Mouse (Mus musculus) left cerebral cortex, postnatal 10 days (tissue): ENCODE measurements around the gene Apol6. TPM values are rescaled to one million over a fixed set of nuclear protein-coding genes. Genes with fewer than 3 reads are reported as not detected.

ENCODE experiments used
- DNase-seq, 2 experiments: peaks; one replicate each; pipeline ENCODE4 v3.0.0; 2021 to 2022; ENCODE audit warnings: low spot score in 2 of 2, mixed read lengths in 1 of 2; ENCODE audit errors: extremely low spot score in 1 of 2
- intact Hi-C: fragments of 180-260 bp; cut with DNase I; formaldehyde crosslinking; loops from one replicate; pipeline ENCODE4 v1.15.1; 2025
- total RNA-seq, 2 experiments: library from RNA; stranded (reverse); gene quantifications; 2 replicates each; pipeline ENCODE4 v1.2.3; 2021

The Apol6 gene
- under 1 TPM in 1 of 2 experiments, not detected in 1; 0.32 TPM for total RNA-seq

DNA sequence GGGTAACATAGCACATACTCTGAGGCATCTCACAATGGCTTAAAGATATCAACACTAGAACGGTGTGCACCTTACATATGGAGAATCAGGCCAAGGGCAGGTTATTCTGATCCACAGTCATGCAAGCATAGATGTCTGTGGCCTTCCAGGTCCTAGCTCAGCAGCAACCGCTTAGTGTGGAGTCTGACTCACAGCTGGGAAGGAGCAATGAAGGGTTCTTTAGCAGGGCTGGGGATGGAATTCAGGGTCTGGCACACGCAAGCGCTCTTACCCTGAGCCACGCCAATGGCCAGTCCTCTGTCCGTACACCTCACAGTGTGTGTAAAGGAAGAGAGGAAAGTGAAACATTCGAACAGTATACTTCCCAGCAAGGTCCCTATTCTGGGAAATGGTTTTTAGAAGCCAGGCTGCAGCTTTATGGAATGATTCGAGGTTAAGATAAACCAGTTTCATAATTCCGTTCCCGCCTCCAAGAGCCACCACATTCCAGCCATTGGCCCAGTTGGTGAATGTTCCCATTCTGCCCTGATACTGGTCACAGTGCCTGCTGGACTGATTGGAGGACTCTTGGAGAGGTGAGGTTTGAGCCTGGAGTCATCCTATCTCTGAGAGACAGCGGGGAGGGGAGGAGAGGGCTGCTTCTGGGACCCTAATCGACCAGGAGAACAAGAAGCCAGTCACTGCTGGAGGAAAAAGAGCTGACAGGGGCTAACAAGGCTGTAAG, at the start of gene Apol6:
Gene Apol6, plus strand, starts transcription at position 133 of the 724 bp plus-strand sequence.
- DNase-seq = no peak
- intact Hi-C loops = no loop called here

GRCm38 (mm10) chr15:76998048-76998447, 46.5 kb upstream of the Apol6 start:
- no peak for DNase-seq
- intact Hi-C loops = no loop called here

GRCm38 (mm10) chr15:76998878-76999588, 45.5 kb upstream of the Apol6 start:
- intact Hi-C loops = no loop called here
- DNase-seq = peak in 1 of 2 experiments; percentile 72

- DNase-seq = no peak
- intact Hi-C loops = no loop called here
Observed at GRCm38 (mm10) chr15:77003173-77003867, 41.2 kb upstream of the Apol6 start.

DNA sequence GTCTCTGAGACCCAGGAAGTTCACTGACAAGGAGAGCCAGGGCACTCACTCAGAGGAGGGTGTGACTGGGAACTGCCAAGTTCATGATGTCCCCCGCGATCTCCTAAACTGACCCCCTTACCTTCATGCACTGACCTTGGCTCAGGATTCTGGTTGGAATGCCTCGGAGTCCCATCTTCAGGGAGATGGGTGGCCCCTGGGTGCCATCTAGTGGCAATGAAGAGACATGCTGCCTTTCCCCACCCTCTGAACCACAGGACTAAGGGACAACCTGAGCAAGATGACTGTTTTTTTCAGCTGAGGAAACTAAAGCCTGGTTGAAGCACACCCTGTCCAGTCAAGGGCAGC, 40.7 kb upstream of the Apol6 start:
- intact Hi-C loops = no loop called here
- peak; percentile 44 to 47 for DNase-seq

- DNase-seq = no peak
- intact Hi-C loops = no loop called here
Observed at GRCm38 (mm10) chr15:77008851-77009250, 35.7 kb upstream of the Apol6 start.

DNA sequence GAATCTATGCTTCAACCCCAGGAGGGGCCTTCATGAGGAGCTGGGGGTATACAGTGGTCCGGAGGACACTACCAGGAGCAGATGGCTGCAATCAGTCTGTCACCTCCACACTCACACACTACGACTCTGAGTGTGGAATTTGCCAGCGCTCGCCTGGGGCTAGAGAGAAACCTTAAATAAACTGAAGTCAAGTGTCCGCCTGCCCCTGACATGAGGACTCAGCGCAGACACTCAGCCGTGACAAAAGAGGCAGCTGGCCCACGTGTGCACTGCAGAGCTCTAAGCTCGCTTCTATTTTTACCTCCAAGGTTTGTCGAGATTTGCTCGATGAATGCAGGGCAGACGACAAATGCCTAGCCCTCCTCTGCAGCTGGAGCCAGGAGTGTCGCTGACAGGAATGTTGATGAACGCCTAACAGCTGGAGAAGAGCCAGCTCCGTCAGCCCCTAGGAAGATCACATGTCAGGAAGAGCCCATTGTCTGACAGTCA, 30.7 kb upstream of the Apol6 start:
- DNase-seq = peak in 1 of 2 experiments; percentile 50
- intact Hi-C loops = no loop called here

DNA sequence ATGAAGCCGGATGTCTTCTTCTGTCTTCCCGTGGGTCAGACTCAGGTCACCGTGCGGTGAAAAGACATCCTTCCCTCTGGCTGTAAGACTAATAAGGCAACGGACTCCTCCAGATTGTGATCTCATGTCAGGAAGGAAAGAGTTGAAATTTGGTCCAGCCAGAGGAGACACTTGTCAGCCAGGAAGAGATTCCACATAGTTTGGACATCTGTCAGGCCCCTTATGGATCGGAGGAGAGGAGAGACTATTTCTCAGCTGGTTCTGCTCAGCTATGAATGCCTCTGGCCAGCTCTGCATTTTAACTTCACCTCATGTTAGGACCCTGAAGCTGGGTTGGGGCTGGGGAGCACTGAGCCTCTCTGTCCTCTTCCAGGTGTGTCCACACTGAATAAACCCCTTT, 30.1 kb upstream of the Apol6 start:
- DNase-seq = no peak
- intact Hi-C loops = no loop called here

GRCm38 (mm10) chr15:77014985-77015384, 29.5 kb upstream of the Apol6 start:
- intact Hi-C loops = no loop called here
- DNase-seq = no peak

DNA sequence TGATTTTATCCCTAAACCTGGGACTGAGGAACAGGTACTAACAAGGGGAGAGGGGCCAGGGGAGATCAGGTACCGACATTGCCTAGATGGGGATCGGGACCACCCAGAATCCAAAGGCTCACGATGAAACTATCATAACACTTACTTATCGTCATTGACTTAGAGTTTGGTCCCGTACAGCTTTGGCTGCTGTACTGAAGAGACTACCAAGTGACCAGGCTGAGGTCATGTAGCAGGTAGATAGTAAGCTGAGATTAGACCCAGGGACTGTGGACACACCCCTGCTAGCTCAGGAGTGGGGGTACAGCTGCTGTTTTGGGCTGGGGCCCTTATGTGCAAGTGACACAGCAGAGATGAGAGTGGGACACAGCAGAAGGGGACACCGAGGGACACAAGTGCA, 28.0 kb upstream of the Apol6 start:
- intact Hi-C loops = no loop called here
- no peak for DNase-seq

DNA sequence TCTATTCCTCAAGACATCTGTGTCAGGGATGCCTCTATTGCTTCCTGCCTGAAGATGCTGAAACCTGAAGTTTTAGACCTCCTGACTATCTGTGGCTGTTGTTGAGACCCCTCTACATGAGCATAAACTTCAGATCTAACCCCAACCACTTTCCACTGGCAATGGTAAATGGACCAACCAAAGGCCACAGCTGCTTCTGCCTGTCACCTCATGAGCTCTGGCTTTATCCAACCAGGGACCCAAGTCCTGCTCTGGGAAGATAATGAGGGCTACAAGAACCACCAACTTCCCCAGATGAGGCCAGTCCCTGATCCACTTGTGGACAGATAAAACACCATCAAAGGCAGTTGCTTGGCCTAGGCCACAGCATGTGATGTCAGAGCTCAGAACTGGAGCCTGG, 26.6 kb upstream of the Apol6 start:
- no peak for DNase-seq
- intact Hi-C loops = no loop called here

DNA sequence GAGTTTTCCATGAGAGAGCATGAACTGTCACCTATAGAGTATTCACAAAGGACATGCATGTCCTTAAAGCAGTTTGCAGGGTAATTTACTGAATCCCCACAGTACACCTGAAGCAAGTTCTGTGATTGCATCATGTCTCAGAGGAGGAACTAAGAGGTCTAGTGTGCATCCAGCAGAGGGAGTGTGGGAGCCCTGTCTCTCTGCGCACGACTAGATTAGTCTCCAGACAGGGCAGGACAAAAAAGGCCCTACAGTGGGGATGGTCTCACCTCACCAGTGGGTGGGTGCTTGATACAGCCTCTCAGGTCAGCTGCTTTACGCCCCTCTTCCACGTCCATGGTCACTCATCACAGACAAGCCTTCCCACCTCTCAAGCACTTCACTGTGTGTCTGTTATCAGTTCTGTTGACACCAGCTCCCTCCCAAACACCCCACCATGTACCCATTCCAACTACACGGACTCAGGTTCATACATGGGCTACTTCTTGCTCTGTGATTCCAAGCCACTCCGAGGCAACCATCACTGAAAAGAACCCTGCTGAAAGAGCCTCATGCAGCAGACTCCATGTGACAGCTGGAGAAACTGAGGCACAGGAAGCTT, 25.7 kb upstream of the Apol6 start:
- intact Hi-C loops = no loop called here
- peak in 1 of 2 experiments; percentile 62 for DNase-seq

- intact Hi-C loops = no loop called here
Observed at GRCm38 (mm10) chr15:77019533-77019932, 25.0 kb upstream of the Apol6 start.

GRCm38 (mm10) chr15:77020136-77020535, 24.4 kb upstream of the Apol6 start:
- intact Hi-C loops = no loop called here
- no peak for DNase-seq

More at GRCm38 (mm10) chr15:77019533-77019932, 25.0 kb upstream of the Apol6 start:
- no peak for DNase-seq

GRCm38 (mm10) chr15:77021056-77021455, 23.5 kb upstream of the Apol6 start:
- intact Hi-C loops = no loop called here
- DNase-seq = no peak

DNA sequence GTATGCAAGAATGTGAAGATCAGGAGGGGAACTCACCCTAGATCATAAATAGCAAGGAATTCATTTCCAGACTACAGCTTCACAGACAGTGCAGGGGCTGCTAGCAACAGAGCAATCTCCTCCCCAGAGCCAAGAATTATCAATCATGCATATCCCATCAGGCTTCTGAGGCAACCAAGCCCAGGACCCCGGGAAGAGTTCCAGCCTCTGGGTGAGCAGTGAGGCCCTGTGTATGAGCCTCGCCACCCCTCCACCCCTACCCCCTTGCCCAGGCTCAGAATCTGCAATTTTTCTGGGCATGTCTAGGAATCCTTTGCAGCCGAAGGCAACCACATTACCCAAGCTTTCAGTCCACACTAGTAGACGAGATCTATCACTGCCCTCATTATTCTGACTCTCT, 22.7 kb upstream of the Apol6 start:
- no peak for DNase-seq
- intact Hi-C loops = no loop called here

GRCm38 (mm10) chr15:77022401-77022957, 22.1 kb upstream of the Apol6 start:
- DNase-seq = no peak
- intact Hi-C loops = no loop called here

- intact Hi-C loops = no loop called here
- peak in 1 of 2 experiments; percentile 13 for DNase-seq
Observed at GRCm38 (mm10) chr15:77025884-77026583, 18.5 kb upstream of the Apol6 start.
